Mouse (Mus musculus): ENCODE measurements around the gene Elfn1.

DNA sequence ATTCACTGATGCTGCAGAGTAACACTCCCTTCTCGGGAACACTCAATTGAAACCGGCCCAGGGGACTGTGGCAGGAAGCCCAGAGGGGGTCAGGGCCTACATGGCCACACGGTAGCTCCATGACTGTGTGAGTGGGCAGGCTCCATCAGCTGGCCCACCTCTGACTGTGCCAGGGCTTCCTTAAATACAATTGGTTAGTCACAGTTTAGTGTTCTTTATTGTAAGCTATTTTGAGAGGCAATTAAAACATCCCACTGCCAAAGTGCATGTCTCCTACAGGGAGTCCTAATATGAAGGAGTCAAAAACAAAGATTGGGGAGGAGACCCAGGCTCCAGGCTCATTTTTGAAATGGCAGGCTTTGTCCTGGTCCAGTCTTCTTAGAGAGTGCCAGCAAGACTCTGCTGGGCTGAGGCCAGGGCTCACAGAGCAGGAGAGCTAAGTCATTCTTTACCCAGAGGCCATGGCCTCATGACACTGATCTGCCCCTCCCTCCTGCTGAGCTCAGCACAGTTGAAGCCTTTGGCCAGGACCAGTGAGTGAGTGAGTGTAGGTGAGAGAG, 116.3 kb downstream of the Elfn1 start:
- TF ChIP-seq CTCF (IDR thresholded peaks at IDR 0.05; ENCODE audit: insufficient read depth, low read length): no peak
- TF ChIP-seq POLR2A (IDR thresholded peaks at IDR 0.05; ENCODE audit: borderline replicate concordance, extremely low read depth, low read depth, low read length): no peak

All from lung, adult 2 months (tissue).